Mouse (Mus musculus) heart, postnatal 0 days (tissue): Measurements from ENCODE around the gene Clec16a.

Experiments
- CTCF ChIP-seq: IDR thresholded peaks from 2 replicates; pipeline ENCODE4 v1.5.1; 2016; ENCODE audit warnings: antibody characterized with exemption, control low read depth, low read depth
- EP300 ChIP-seq: IDR thresholded peaks from 2 replicates; pipeline ENCODE4 v1.6.1; 2016; ENCODE audit warnings: antibody characterized with exemption, low read depth

- TF ChIP-seq CTCF = no peak
- TF ChIP-seq EP300 = no peak
Measured at GRCm38 (mm10) chr16:10508691-10509090, 36.4 kb upstream of the Clec16a start.
